Mouse (Mus musculus) forebrain, postnatal 0 days (tissue): ENCODE data around the gene D17Wsu92e. TPM values are rescaled to one million over a fixed set of nuclear protein-coding genes. Genes with fewer than 3 reads are reported as not detected.

Experiments used
- ATAC-seq: fragments of 200-750 bp; cut with Nextera tagmentation; 2 replicates; pipeline ENCODE4 v1.8.0; 2017; ENCODE audit warnings: mild to moderate bottlenecking, moderate library complexity
- DNase-seq: peaks from one replicate; pipeline ENCODE4 v3.0.0-alpha.2; 2015
- H3K27ac ChIP-seq: fragments of 300-500 bp; sonication (generic); 2 replicates; pipeline ENCODE4 v1.5.1; 2014; ENCODE audit warnings: low read depth, mild to moderate bottlenecking, antibody characterized with exemption, low read length, moderate library complexity, mixed read lengths
- H3K27me3 ChIP-seq: fragments of 300-500 bp; sonication (generic); 2 replicates; pipeline ENCODE4 v1.6.1; 2014; ENCODE audit warnings: mild to moderate bottlenecking, low read length, mixed read lengths; ENCODE audit not compliant: insufficient read depth
- H3K36me3 ChIP-seq: fragments of 300-500 bp; sonication (generic); 2 replicates; pipeline ENCODE4 v1.6.1; 2014; ENCODE audit warnings: mild to moderate bottlenecking, moderate library complexity; ENCODE audit not compliant: insufficient read depth
- H3K4me1 ChIP-seq: fragments of 300-500 bp; sonication (generic); 2 replicates; pipeline ENCODE4 v1.6.1; 2014; ENCODE audit warnings: antibody characterized with exemption; ENCODE audit not compliant: insufficient read depth
- H3K4me2 ChIP-seq: fragments of 300-500 bp; sonication (generic); 2 replicates; pipeline ENCODE4 v1.6.1; 2014; ENCODE audit warnings: low read depth, mild to moderate bottlenecking, moderate library complexity
- H3K4me3 ChIP-seq: fragments of 300-500 bp; sonication (generic); 2 replicates; pipeline ENCODE4 v1.5.1; 2014; ENCODE audit warnings: low read depth, low read length, mixed read lengths
- H3K9ac ChIP-seq: fragments of 300-500 bp; sonication (generic); 2 replicates; pipeline ENCODE4 v1.6.1; 2014; ENCODE audit warnings: mild to moderate bottlenecking
- H3K9me3 ChIP-seq: fragments of 300-500 bp; sonication (generic); 2 replicates; pipeline ENCODE4 v1.6.1; 2016; ENCODE audit warnings: low read length
- CTCF ChIP-seq: sonication (generic); IDR thresholded peaks from 2 replicates; pipeline ENCODE4 v1.5.1; 2016; ENCODE audit warnings: antibody characterized with exemption, control low read depth, low read depth
- WGBS: fragments of 180-500 bp; shearing (Covaris S2); extraction: QIAGEN DNeasy Blood & Tissue Kit; methylation state at CpG from one replicate; pipeline ENCODE4 v1.1.7; 2014; 5-methylcytosine and 5-hydroxymethylcytosine counted together
- polyA plus RNA-seq: library from polyadenylated mRNA; unstranded; fragments of >200 nt; fragmentation: Nextera tagmentation; extraction: Ambion mirVana; gene quantifications from 2 replicates; pipeline ENCODE4 v1.2.1, GENCODE M21; 2015
- total RNA-seq: library from RNA; depleted of rRNA; stranded (reverse); fragments of >200 nt; gene quantifications from 2 replicates; pipeline ENCODE4 v1.2.3, GENCODE M21; 2014

D17Wsu92e gene
- total and polyA plus RNA-seq, 2 experiments from 2014 or later, result 9.4 to 63.6 TPM

DNA sequence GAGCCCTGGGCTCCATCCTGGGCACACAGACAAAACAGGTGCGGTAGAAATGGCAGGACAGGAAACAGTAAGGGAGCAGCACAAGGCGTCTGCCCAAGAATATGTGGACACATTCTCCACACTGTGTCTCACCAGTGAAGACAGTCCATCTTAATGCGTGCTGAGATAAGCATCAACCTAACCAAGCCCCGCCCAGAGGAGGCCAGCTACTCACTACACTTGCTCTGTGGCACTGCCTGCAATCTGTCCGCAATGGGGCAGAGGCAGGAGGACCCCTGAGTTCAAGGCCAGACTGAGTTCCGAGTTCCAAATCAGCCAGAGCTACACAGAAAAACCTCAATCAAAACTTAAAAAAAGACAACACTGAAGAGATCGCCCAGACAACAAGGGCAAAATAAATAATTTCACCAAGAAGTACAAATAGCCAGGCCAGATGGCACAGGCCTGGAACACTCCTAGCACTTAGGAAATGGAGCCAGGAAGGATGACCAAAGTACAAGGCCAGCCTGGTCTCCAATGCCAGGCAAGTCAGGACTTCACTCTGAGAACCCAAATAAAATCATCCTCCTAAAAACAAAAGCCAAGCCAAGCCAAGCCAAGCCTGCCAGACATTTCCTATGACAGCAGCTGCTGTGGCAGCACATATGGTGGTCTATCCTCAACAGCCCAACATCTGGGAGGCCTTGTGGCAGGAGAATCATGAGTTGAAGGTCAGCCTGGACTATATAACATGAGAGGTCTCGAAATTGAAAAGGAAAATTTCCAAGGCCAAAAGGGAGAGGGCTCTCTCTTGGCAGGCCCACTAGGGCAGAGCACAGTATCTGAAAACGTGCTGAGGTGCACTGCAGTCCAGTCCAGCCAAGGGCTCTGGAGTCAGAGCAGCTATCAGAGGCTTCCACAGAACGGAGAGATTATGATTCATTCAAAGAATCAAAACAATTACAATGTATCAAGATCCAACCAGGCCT is 15.4 kb downstream of the D17Wsu92e start:
- TF ChIP-seq CTCF, result no peak
- Histone ChIP-seq H3K4me2 (no peak overlapping the region), H3K4me3 (no peak overlapping the region), H3K27me3 (no peaks in the 10 kb centered on the region), H3K9ac (no peak overlapping the region), H3K36me3 (no peaks in the 10 kb centered on the region), H3K9me3 (no peaks in the 10 kb centered on the region), H3K27ac (no peak overlapping the region), H3K4me1 (no peaks in the 10 kb centered on the region)
- DNase-seq (no peak), ATAC-seq (no peak)
- 84% methylated on average over 10 of the region's 10 CpGs for WGBS

DNA sequence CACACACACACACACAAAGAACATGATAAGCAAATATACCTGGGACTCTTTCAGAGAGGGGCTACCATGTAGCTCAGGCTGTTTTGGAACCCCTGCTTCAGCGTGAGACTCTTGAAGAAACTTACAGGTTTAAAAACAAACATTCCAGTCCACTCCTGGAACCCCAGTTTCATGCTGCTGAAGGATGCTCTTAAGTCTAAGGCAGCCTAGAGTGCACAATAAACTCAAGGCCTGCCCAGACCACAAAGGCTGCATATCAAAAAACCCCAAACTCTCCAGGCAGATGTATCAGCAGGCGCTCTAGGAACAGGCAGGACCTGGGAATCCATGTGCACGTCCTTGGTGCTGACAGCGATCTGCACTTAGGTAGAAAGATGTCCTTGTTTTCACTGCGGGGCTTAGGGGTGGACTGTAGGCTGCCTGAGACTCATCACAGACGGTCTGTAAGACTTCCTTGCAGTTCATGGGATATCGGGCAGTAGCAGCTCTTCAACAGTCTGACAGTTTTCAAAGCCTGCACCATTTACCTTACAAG is 16.2 kb downstream of the D17Wsu92e start:
- Histone ChIP-seq H3K9me3 (no peaks in the 10 kb centered on the region), H3K36me3 (no peaks in the 10 kb centered on the region), H3K4me2 (no peak overlapping the region), H3K9ac (no peak overlapping the region), H3K27ac (no peak overlapping the region), H3K4me1 (no peaks in the 10 kb centered on the region), H3K4me3 (no peak overlapping the region), H3K27me3 (no peaks in the 10 kb centered on the region)
- no peak for TF ChIP-seq CTCF
- ATAC-seq (no peak), DNase-seq (no peak)
- WGBS, result 92% methylated on average over 7 of the region's 7 CpGs

DNA sequence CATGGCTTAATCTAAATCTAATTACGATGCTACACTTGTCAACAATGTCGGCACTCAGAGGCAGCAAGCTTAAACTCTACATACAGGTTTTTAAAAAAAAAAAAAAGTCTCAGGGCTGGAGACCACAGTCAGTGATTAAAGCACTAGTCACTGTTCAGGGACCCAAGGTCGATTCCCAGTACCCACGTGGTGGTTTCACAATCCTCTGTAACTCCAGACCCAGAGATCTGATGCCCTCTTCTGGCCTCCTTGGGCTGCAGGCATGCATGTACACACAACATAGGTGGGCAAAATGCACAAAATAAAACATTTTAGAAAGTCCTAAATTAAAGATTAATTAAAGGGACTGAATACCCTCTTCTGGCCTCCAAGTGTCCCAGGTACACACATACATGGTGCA is 16.7 kb downstream of the D17Wsu92e start:
- TF ChIP-seq CTCF, result no peak
- Histone ChIP-seq H3K27ac (no peak overlapping the region), H3K27me3 (no peaks in the 10 kb centered on the region), H3K9ac (no peak overlapping the region), H3K4me1 (no peaks in the 10 kb centered on the region), H3K36me3 (no peaks in the 10 kb centered on the region), H3K4me2 (no peak overlapping the region), H3K9me3 (no peaks in the 10 kb centered on the region), H3K4me3 (no peak overlapping the region)
- no peak for DNase-seq
- no peak for ATAC-seq
- 77% methylated on average over 4 of the region's 4 CpGs for WGBS

DNA sequence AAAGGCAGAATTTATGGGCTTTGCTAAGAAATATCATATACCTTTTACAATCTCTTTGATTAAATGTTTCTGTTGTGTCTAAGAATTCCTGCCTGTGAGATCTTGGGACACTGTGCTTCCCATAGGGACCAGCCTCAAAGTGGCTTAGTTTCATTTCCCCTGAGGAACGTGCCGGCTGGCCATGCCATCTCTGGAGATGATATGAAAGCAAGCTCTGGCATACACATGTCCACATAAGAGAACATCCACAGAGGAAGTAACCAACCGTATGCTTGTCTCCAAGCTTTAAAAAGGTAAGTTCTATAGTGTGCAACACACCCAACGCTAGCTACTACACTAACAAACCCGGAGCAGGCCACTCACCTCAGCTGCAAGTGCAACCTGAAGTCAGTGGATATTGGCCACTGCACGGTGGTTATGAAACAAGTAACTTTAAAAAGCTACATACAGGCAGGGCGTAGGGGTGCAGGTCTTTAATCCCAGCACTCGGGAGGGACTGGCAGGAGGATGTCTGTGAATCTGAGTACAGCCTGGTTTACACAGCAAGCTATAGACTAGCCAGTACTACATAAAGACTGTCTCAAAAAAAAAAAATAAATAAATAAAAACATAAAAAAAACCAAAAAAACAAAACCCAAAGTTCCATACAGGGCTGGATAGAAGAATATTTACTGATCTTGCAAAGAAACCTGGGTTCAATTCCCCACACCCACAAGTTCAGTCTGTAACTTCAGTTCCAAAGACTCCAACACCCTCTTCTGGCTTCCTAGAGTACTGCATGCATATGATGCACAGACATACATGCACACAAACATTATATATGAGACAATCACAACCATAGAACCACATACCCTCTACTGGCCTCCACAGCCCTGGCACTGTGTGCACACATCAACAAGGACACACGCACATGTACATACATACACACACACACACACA is 19.5 kb downstream of the D17Wsu92e start:
- ATAC-seq (no peak), DNase-seq (no peak)
- Histone ChIP-seq H3K36me3 (no peaks in the 10 kb centered on the region), H3K27me3 (no peaks in the 10 kb centered on the region), H3K4me3 (no peak overlapping the region), H3K4me1 (peaks cover 18% of the 10 kb centered on the region), H3K4me2 (no peak overlapping the region), H3K9ac (no peak overlapping the region), H3K27ac (no peak overlapping the region), H3K9me3 (no peaks in the 10 kb centered on the region)
- 89% methylated on average over 9 of the region's 9 CpGs for WGBS
- TF ChIP-seq CTCF, result peak; percentile 35

DNA sequence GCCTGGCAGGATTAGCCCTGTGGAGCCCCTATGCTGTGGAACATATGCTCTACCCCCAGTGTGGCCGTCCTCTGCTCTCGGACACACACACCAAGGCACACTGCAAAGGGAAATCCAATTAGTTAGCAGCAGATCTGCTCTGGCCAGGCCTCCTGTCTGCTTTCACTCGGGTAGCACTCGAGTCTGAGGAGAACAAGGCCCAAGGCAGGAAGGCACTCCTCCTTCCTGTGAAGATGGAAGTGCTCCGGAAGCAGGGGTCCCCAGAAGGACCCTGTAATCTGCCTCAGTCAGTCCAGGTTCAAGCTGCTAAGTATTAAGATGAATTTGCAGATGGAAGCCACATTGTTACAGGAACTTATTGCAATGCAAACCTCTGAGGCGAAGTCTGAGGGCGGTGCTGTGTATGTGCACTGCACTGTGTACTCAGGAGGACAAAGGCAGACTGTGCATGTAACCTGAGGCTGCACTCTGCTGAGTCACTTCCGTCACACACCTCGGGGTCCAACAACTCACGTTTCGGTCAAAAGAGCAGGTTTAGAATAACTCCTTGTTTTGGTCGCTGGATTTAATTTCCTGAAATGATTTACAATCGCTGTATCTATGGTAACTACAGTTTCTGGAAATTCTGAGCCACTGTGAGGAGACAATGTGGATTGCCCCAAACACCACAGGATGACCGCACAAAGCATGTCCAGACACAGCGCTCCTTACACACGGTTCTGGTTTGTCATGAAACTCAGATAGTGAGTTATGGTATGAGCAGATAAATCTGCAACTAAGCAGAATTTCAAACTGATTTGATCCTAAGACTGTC is 20.5 kb downstream of the D17Wsu92e start:
- Histone ChIP-seq H3K4me2 (no peak overlapping the region), H3K9ac (no peak overlapping the region), H3K4me1 (peaks cover 19% of the 10 kb centered on the region), H3K27me3 (no peaks in the 10 kb centered on the region), H3K9me3 (no peaks in the 10 kb centered on the region), H3K4me3 (no peak overlapping the region), H3K36me3 (no peaks in the 10 kb centered on the region), H3K27ac (peak overlapping the region; percentile 35; the same call in 1 of the 2 replicates)
- WGBS, result 55% methylated on average over 16 of the region's 16 CpGs
- no peak for DNase-seq
- no peak for TF ChIP-seq CTCF
- no peak for ATAC-seq

DNA sequence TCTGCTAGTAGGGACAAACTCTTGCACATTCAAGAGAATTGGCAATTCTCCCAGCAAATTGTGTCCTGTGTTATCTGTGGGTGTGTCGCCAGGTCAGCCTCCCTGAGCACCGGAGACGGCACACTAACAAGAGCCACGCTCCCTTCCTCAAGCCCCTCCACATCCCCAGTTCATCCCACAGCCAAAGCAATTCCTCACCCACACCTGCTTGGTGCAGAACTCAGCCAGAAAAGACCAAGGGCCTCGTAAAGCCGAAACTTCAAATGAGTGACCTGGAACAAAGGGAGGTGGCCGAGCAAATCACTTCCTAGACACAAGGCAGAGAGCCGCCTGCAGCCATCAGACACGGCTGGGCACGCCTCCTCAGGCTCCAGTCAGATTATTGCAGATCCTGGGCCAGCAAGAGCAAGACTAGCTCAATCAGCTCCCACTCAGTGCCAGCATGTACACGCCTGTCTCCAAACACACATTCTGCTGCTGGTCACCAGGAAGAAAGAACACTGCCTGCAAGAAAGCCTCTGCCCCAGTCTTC is 23.0 kb downstream of the D17Wsu92e start:
- peak overlapping the region; percentile 11; the same call in 1 of the 2 replicates for H3K4me2 ChIP-seq
- H3K4me1 ChIP-seq, result peaks cover 19% of the 10 kb centered on the region
- H3K4me3 ChIP-seq, result no peak overlapping the region
- DNase-seq (peak; percentile 45), ATAC-seq (peak; percentile 78)
- H3K9me3 ChIP-seq, result no peaks in the 10 kb centered on the region
- H3K27me3 ChIP-seq, result no peaks in the 10 kb centered on the region
- peak overlapping the region; percentile 74 for H3K27ac ChIP-seq
- H3K9ac ChIP-seq, result 0 out of 2 replicates have a peak overlapping the region, but pooled peaks have one; percentile 1
- WGBS, result 8% methylated on average over 11 of the region's 11 CpGs
- TF ChIP-seq CTCF, result no peak
- H3K36me3 ChIP-seq, result no peaks in the 10 kb centered on the region
